Mouse (Mus musculus): ENCODE measurements around the gene Trpm2.

- TF ChIP-seq EP300 (IDR thresholded peaks at IDR 0.05; ENCODE audit: low read depth) (no peak), CTCF (IDR thresholded peaks at IDR 0.05; ENCODE audit: low read depth) (no peak)
These were observed 32.0 kb upstream of the Trpm2 start for GRCm38 (mm10) chr10:78002316-78002715.

Measured in heart, postnatal 0 days (tissue).